Mouse (Mus musculus): ENCODE data around the gene Zfp966. TPM values are rescaled to one million over a fixed set of nuclear protein-coding genes. Genes with fewer than 3 reads are reported as not detected.
"Not testable (repeated sequence)": the region's sequence is repeated elsewhere in the genome, so short reads cannot be mapped to it uniquely, and the experiment has no call there.

Gene Zfp966
- 0.62 and 0.85 TPM in 2 replicates for polyA plus RNA-seq (2015; fragmentation: Nextera tagmentation; extraction: Ambion mirVana)

GRCm38 (mm10) chr2:175931000-175931399 lies at the start of gene Zfp966:
Gene Zfp966 (minus strand): TSS chr2:175931100.
- not testable (repeated sequence) for H3K27ac ChIP-seq (ENCODE audit: low read length); H3K4me2 ChIP-seq (ENCODE audit: low read depth, low read length); H3K27me3 ChIP-seq (ENCODE audit: control insufficient read depth, insufficient read depth, low read depth, low read length); H3K9ac ChIP-seq (ENCODE audit: low read depth, low read length); H3K4me1 ChIP-seq (ENCODE audit: control insufficient read depth, low read depth, low read length); H3K36me3 ChIP-seq (ENCODE audit: control insufficient read depth, insufficient read depth); H3K4me3 ChIP-seq (ENCODE audit: low read depth, low read length); H3K9me3 ChIP-seq (replicated peaks; ENCODE audit: control insufficient read depth, low read length); ATAC-seq (ENCODE audit: low read depth)
- WGBS (ENCODE audit: insufficient replicate concordance): no CpG with 5 or more reads among the region's 6 CpGs

DNA sequence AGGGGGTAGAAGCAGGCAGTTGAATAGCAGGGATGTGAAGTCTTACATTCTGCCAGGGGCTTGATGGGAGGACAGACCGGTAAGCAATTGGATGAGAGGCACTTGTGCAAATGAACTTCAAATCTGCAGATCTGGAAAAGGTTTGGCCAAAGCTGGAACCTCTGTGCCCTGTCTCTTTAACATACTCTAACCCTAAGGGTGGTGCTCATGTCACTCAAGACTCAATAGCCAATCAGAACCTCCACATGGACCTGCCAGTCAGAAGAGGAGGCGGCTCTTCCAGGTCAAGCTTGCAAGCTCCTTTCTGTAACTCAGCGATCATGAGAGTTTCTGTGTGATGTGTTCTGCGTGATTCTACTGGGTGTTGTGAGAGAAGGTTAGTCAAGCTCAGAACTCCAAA lies 34.1 kb upstream of the Zfp966 start, which contains the start of gene Gm2026:
Gene Gm2026, plus strand, starts transcription at position 301 of the 400 bp plus-strand sequence.
- H3K9me3 ChIP-seq (replicated peaks; ENCODE audit: control insufficient read depth, low read length); ATAC-seq (ENCODE audit: low read depth); H3K9ac ChIP-seq (ENCODE audit: low read depth, low read length); H3K4me3 ChIP-seq (ENCODE audit: low read depth, low read length); H3K36me3 ChIP-seq (ENCODE audit: control insufficient read depth, insufficient read depth); H3K27ac ChIP-seq (ENCODE audit: low read length); H3K4me2 ChIP-seq (ENCODE audit: low read depth, low read length); H3K4me1 ChIP-seq (ENCODE audit: control insufficient read depth, low read depth, low read length); H3K27me3 ChIP-seq (ENCODE audit: control insufficient read depth, insufficient read depth, low read depth, low read length): not testable (repeated sequence)
- no CpG with 5 or more reads among the region's 4 CpGs for WGBS (ENCODE audit: insufficient replicate concordance)

DNA sequence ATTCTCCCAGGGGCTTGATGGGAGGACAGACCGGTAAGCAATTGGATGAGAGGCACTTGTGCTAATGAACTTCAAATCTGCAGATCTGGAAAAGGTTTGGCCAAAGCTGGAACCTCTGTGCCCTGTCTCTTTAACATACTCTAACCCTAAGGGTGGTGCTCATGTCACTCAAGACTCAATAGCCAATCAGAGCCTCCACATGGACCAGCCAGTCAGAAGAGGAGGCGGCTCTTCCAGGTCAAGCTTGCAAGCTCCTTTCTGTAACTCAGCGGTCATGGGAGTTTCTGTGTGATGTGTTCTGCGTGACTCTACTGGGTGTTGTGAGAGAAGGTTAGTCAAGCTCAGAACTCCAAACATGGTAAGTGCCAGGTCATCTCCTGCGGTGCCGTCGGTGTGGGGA lies 61.9 kb downstream of the Zfp966 start, which contains the start of gene Gm6710:
Gene Gm6710, plus strand, starts transcription at position 196 of the 400 bp plus-strand sequence.
- not testable (repeated sequence) for H3K9ac ChIP-seq (ENCODE audit: low read depth, low read length); H3K27ac ChIP-seq (ENCODE audit: low read length); ATAC-seq (ENCODE audit: low read depth); H3K4me3 ChIP-seq (ENCODE audit: low read depth, low read length); H3K9me3 ChIP-seq (replicated peaks; ENCODE audit: control insufficient read depth, low read length); H3K4me1 ChIP-seq (ENCODE audit: control insufficient read depth, low read depth, low read length); H3K4me2 ChIP-seq (ENCODE audit: low read depth, low read length); H3K36me3 ChIP-seq (ENCODE audit: control insufficient read depth, insufficient read depth); H3K27me3 ChIP-seq (ENCODE audit: control insufficient read depth, insufficient read depth, low read depth, low read length)
- no CpG with 5 or more reads among the region's 7 CpGs for WGBS (ENCODE audit: insufficient replicate concordance)

Other genes with a start within 250 kb of the Zfp966 start
- gene Zfp969, start 227.5 kb downstream of the Zfp966 start, polyA plus RNA-seq (2015; fragmentation: Nextera tagmentation; extraction: Ambion mirVana): 9.9 and 12.5 TPM in 2 replicates
- 1.8 TPM in 1 of 2 replicates, not detected in the other for gene Gm2007, start 189.6 kb downstream of the Zfp966 start, polyA plus RNA-seq (2015; fragmentation: Nextera tagmentation; extraction: Ambion mirVana)
- gene Gm14288, start 130.0 kb downstream of the Zfp966 start, polyA plus RNA-seq (2015; fragmentation: Nextera tagmentation; extraction: Ambion mirVana): 1.0 TPM in 1 of 2 replicates, not detected in the other
- 3.5 and 4.8 TPM in 2 replicates for gene Gm6710, start 61.9 kb downstream of the Zfp966 start, polyA plus RNA-seq (2015; fragmentation: Nextera tagmentation; extraction: Ambion mirVana)
- gene Gm2026, start 34.2 kb upstream of the Zfp966 start, polyA plus RNA-seq (2015; fragmentation: Nextera tagmentation; extraction: Ambion mirVana): 4.6 and 4.8 TPM in 2 replicates
- gene Gm2004, start 218.7 kb upstream of the Zfp966 start, polyA plus RNA-seq (2015; fragmentation: Nextera tagmentation; extraction: Ambion mirVana): 0.21 and 0.40 TPM in 2 replicates

Data from liver, embryonic 16.5 days (tissue).